Mouse (Mus musculus): ENCODE measurements around the gene Galnt15. TPM values are rescaled to one million over a fixed set of nuclear protein-coding genes. Genes with fewer than 3 reads are reported as not detected.

The Galnt15 gene
- polyA plus RNA-seq, 1 experiment, result not detected

DNA sequence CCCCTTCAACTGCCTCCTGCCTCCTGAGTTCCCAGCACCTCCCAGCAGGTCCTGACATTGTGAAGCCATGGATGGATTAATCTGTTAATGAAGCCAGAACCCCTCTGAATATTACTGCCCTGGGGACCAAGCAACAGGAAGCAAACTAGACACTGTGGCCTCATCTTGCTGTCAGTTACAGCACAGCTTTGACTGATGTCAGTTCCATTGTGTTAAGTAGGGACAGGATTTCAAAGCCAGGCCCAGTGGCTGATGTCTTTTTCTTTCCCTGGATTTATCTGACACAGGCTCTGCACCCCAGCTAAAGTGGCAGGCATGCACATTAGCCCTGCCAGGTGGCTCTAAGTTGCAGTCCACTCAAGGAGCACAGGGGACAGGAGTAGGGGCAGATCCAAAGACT lies 44.0 kb downstream of the Galnt15 start:
- no peak for TF ChIP-seq GATA1 (IDR thresholded peaks at IDR 0.05; ENCODE audit: low read length)

DNA sequence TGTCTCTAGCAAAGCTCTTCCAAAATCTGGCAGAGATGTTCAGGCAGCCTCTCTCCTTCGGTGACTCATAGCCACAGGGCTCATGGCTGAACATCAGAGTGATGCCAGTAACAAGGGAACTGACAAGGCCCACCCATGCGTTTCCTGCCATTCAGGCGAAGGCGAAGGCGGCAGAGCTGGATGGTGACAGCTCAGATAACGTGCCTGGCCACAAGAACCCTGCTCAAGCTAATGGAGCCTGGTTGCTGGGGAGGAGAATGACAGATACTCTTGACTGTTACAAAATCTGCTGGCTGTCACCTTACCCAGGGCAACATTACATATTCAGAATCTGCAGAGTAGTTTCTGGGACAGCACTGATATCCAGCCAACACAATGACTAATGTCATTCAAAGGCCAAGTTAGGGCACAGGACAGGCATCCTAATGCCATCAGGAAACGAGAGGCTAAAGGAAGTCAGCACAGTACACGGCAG lies 44.5 kb downstream of the Galnt15 start:
- TF ChIP-seq GATA1 (IDR thresholded peaks at IDR 0.05; ENCODE audit: low read length), result no peak

DNA sequence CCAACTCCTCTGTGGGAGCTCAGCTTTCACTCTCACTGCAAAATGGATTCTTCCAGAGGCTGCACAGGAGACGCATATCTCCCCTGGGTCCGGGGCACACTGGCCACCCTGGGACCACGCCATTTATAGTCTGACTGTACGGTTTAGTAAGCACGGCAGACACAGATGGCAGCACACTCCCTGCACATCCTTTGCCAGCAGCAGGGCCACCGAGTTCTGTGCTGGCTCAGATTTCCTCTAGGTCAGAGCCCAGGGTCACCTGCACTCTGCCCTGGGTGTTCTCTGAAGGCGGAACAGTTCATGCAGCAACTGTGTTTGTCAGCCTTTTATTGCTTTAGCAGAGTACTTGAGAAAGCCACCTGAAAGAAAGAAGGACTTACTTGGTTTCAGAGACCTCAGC lies 45.1 kb downstream of the Galnt15 start:
- no peak for TF ChIP-seq GATA1 (IDR thresholded peaks at IDR 0.05; ENCODE audit: low read length)

DNA sequence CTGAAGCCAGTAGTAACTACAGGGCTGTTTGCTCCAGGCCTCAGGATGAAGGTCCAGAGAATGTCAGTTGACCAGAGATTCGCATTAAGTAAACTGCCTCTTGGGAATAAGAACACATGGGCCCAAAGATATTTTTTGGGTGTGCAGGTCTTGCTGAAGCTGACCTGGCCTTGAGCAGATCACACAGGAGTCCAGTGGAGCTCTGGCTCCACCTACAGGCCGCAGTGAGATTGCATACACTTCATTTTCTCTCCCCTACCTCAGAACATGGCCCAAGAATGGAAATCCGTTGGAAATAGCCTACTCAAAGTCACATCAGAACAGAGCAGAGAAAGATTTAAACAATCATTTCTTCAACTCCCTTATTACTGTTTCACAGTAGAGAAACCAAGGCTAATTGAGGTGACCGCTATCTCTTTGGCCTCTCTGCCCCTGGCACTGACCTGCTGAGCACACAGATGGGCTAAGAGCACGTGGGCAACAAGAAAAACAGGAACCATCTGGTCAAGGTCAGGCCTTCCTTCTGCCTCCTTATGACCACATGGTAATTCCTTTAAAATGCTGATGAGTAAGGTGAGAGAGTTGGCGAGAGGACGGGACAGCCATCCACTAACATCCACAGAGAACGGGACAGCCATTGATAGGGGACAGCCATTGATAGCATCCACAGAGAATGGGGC lies 48.2 kb downstream of the Galnt15 start:
- no peak for TF ChIP-seq GATA1 (IDR thresholded peaks at IDR 0.05; ENCODE audit: low read length)

DNA sequence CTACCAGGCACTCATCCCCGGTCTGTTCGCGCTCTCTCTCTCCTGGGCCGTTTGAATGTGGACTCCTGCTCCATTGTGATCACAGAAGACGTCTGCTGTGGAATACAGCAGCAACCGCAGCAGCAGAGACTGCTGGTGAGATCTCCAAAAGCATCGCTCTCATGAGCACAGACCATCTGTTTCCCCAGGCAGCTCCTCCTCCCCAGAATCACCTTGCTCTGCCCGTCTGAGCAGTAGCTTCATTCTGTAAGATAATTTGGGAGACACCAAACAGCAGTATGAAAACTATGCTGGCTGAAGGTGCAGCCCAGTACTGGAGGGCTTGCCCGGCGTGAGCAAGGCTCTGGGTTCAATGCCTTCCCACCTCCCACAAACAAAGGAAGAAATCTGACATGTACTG lies 52.2 kb downstream of the Galnt15 start:
- TF ChIP-seq GATA1 (IDR thresholded peaks at IDR 0.05; ENCODE audit: low read length), result no peak

DNA sequence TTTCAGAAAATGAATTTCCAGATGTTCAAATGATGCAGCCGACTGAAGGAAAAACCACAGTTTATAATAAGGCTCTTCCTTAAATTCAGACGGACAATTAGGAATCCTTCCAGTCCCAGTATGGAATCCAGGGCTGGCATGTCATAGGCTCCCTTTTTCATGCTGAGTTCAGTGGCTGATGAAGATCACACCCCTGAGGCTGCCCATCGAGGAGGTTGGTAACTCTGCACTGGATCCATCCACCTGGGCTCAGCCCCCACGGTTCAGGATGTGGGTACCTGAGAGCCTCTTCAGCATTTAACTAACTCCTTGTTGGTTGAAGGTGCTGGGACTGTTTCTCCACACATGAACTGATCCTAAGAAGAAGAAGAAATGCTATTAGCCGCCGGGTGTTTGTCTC lies 54.1 kb downstream of the Galnt15 start:
- no peak for TF ChIP-seq GATA1 (IDR thresholded peaks at IDR 0.05; ENCODE audit: low read length)

DNA sequence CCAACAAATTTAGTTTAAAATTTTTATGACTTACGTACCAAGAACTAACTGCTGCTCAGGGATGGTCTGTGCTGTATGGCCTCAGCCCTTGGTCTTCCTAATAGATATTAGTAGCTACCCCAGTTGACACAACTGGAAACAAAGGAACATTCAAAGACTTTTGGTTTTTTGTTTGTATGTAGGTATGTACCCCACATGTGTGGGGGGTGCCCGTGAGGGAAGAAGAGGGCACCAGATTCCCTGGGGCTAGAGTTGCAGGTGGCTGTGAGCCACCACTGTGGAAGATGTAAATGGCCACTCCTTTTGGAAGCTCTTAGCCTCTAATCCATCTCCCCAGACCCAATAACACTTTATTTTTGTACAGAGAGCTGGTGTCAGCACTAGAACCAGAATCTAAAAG lies 54.7 kb downstream of the Galnt15 start:
- TF ChIP-seq GATA1 (IDR thresholded peaks at IDR 0.05; ENCODE audit: low read length), result no peak

DNA sequence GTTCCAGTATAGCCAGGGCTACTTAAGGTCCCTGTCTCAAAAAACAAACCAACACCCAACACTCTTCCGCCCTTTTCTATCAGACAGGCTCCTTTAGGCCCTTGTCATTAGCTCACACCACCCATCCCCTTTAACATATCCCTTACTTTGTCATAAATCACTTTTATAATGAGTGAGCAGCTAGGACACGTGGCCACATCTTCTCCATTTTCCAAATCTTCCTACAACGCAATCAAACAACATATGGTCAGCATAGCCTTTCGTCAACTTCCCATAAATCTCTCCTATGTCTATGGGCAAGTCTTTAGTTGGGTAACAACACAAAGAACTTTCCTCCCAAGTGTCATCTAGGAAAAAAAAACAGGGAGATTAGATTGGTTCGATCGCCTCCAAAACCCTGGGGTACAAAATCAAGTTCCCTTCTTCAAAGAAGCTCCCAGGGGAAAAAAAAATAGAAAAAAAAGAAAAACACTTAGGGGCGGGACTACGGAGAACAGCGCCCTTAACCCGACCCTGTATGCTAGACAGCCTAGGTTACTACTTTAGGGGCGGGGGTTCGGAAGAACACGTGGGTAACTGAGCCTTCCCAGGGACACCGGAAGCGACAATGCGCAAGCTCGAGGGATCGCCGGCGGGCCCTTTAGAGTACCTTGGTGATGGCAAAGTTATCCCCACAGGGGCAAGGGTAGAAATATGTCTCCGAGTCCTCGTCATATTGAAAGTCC lies 56.1 kb downstream of the Galnt15 start, which contains the start of gene Oxnad1:
Gene Oxnad1 (plus strand): TSS at position 614 of the 725 bp plus-strand sequence.
- no peak for TF ChIP-seq GATA1 (IDR thresholded peaks at IDR 0.05; ENCODE audit: low read length)

DNA sequence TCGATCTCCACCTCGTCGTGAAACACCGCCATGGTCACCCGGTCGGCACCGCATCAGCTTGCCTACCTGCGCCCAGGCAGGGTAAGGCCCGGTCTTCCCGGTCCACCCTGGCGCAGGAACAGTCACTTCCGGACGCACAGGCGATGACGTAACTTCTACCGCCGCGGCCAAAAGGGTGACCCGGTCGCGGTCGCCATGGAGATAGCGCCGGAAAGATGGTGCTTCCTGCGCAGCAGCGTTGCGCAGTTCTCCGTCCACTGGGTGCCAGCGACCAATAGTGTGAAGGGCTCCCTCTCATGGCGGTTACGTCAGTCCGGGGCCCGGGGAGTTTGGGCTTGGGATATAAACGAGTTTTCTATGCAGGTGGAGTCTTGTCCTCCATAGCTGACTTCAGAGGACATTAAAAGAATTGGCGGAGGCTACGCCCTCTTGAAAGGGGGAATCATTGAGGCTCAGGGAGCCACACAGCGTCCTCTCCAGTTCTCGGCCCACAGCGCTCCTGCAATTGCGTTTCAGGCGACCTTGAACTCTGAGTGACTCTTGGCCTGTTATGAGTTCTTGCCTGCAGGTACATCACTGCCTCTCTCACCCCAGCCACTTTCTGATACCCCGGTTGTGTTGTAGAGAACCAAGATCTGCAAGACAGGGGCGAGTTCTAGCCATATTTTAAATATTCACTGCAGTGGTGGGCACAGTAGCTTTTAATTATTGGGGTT lies 56.9 kb downstream of the Galnt15 start, which contains the start of gene Dph3:
Gene Dph3 (minus strand): TSS at position 244 of the 716 bp plus-strand sequence.
- no peak for TF ChIP-seq GATA1 (IDR thresholded peaks at IDR 0.05; ENCODE audit: low read length)

DNA sequence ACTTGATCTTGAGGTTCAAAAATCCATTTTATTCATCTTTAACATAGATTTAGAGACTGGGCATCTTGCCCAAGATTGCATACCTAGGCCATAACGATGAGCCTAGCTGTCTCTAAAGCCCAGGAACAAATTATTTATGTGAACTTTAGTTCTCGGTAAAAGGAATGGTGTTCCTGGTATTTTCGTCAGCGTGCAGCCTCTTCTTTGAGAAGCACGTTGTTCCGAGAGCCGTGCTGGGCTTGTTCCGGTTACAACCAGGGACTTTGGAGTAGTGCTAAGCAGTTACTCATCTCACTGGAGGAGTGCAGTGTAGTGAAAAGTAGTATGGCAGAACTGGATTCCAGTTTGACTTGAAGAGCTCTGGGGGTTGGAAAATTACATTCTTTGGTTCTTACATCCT lies 57.4 kb downstream of the Galnt15 start:
- TF ChIP-seq GATA1 (IDR thresholded peaks at IDR 0.05; ENCODE audit: low read length), result no peak

DNA sequence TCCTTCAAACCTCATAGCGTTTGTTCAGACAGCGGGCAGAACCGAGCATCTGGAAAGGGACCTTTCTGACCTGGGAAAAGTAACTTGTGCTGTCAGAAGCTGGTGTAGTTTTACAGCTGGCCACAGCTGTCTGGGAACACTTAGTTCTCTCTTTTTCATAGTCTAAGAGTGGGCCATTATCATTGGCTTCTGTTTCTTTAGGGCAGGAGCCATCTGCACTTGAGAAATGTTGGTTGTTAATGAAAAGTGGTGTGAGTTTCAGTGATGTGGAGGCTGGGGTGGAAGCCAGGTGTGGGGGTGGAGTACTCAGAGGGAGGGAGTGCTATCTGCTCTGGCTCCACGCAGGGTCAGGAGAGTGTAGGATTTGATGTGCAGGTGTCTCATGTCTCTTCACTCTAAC lies 62.3 kb downstream of the Galnt15 start:
- no peak for TF ChIP-seq GATA1 (IDR thresholded peaks at IDR 0.05; ENCODE audit: low read length)

DNA sequence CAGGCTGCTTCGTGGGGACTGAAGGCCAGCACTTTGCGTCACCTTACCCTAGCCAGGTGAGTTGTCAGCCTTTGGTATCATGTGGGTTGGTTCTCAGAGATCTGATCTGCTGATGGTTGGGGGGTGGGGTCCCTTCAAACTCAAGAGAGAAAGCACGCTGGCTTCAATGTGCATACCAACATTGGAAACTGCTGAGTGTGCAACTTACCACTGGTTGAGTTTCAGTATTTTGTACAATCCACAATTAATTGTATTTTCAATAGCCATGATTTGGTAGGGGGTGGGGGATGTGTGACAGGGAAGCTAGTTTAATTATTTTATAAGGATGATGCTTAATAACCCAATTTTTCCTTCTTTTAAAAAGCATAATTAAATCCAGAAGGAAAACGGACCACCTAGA lies 62.9 kb downstream of the Galnt15 start:
- TF ChIP-seq GATA1 (IDR thresholded peaks at IDR 0.05; ENCODE audit: low read length), result no peak

DNA sequence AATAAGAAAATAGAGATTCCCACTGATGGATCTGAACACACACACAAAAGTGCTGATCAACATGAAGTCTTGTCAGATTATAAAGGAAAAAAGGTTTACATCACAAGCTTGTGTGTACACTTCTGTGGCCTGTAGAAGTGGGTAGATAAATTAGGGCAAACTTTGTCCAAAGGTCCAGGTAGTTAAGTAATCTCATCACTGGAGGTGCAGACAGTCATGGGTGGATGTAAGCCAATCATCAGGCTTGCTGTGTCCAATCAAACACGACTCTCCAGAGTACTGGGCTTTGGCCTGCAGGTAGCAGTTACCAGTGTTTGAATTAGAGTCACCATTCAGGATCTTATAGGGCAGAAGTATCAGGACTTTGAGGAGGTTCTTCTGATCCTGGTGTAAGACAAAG lies 64.2 kb downstream of the Galnt15 start:
- TF ChIP-seq GATA1 (IDR thresholded peaks at IDR 0.05; ENCODE audit: low read length), result no peak

DNA sequence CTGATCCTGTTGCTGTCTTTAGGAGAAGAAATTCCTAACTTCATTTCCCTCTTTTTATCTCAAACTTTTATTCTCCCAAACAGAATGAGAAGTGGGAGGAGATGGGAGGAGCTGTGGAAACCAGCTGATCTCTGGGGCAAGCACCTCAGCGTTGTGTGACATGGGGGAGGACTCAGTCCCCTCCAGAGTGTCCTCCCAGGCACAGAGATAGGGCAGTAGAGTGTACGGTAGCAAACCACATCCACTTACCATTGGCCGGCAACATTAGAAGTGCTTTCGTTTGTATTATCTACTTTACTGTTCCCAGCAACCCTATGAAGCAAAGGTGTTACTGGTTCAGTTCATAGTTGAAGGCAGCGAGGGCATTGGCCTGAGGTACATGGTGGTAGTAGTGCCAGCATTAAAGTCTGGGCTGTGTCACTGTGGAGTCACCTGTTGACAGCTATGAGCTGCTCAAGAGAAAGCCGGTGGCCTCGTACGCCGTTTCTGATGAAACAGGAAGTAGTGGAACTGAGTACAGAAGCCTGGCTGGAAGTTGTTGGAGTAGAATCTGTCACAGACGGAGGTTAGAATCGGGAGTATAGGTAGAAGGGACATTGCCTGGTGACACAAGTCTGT lies 64.8 kb downstream of the Galnt15 start:
- no peak for TF ChIP-seq GATA1 (IDR thresholded peaks at IDR 0.05; ENCODE audit: low read length)

DNA sequence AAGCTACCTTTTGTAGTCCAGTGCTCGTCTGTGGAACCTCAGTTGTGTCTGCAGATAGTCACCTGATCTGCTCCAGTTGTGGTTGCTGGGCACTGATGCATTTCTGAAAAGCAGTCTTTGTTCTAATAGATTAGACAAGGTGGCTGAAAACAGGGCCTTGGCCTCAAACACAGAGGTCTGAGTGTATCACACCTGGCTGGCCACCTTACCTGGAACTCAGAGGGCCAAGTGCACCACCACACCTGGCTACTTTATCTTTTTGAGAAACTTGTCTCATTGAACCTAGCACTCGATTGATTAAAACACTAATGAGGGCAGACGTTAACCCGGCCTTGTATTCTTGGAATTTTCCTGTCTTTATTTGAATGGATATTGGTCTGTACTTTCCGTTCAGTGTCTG lies 66.9 kb downstream of the Galnt15 start:
- TF ChIP-seq GATA1 (IDR thresholded peaks at IDR 0.05; ENCODE audit: low read length), result no peak

DNA sequence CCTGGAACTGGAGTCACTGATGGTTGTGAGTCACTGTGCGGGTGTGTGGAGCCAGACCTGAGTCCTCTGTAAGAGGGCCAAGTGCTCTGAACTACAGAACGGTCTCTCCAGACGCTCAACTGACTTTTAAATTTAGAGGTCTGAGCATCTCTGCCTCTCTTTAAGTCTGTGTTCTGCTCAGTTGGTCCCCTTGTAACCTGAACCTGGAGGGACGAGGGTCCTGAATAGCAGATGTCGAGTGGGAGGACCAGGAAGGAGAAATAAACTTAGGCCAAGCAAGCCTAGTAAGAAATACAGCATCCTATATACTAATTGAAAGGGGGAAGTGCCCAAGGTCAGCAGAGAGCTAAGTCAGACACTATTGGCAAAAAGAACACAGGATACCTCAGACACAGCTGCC lies 68.0 kb downstream of the Galnt15 start:
- no peak for TF ChIP-seq GATA1 (IDR thresholded peaks at IDR 0.05; ENCODE audit: low read length)
